Mouse (Mus musculus) erythroblast, embryonic 14.5 days (primary cell): ENCODE data around the gene Tmem60.

Experiments used
- GATA1 ChIP-seq: IDR thresholded peaks from 2 replicates; pipeline ENCODE4 v1.6.1; 2012; ENCODE audit warnings: low read length, inconsistent platforms, mixed read lengths
- TAL1 ChIP-seq: IDR thresholded peaks from 3 replicates; pipeline ENCODE4 v1.6.1; 2012; ENCODE audit warnings: low read length, inconsistent platforms, mixed read lengths

- no peak for TF ChIP-seq TAL1
- no peak for TF ChIP-seq GATA1
Measured at GRCm38 (mm10) chr5:20855066-20855465, 26.9 kb upstream of the Tmem60 start.
